10 mouse cellular contexts compared by ENCODE assay signal in genomic region chr3:126810372-126811090, GRCm38 (mm10).
"Had no signal": no experiment of that assay in that cellular context is flagged by ENCODE, and none has a peak within 500 bp of the region (broad histone marks: within the 10 kb centered on the region; RNA-seq: fewer than 3 reads in every experiment).

No protein-coding gene starts in this region.

- H3K27me3 ChIP-seq: limb, embryonic 15.5 days; liver, embryonic 13.5 days; midbrain, embryonic 12.5 days had no signal

- H3K4me2 ChIP-seq: limb, embryonic 15.5 days; liver, embryonic 13.5 days; midbrain, embryonic 12.5 days had no signal

- H3K27ac ChIP-seq: limb, embryonic 15.5 days; liver, embryonic 13.5 days; midbrain, embryonic 12.5 days; stomach, postnatal 0 days had no signal

- H3K4me1 ChIP-seq: limb, embryonic 15.5 days; liver, embryonic 13.5 days; midbrain, embryonic 12.5 days had no signal

- DNase-seq: kidney, postnatal 10 days; layer of hippocampus, postnatal 36 days; liver, embryonic 13.5 days; lung, adult 18-20 months; right cerebral cortex, adult 18-20 months; right cerebral cortex, postnatal 25 days; thymus, postnatal 4 days had no signal

- H3K4me3 ChIP-seq: limb, embryonic 15.5 days; liver, embryonic 13.5 days; midbrain, embryonic 12.5 days had no signal

- H3K36me3 ChIP-seq: limb, embryonic 15.5 days; liver, embryonic 13.5 days; midbrain, embryonic 12.5 days had no signal

- H3K9ac ChIP-seq: limb, embryonic 15.5 days; liver, embryonic 13.5 days; midbrain, embryonic 12.5 days had no signal

- H3K9me3 ChIP-seq: limb, embryonic 15.5 days; liver, embryonic 13.5 days; midbrain, embryonic 12.5 days had no signal
